Mouse (Mus musculus) testis, adult 2 months (tissue): ENCODE data around the gene Map3k14.

Experiments used
- CTCF ChIP-seq: fragments of 200-500 bp; IDR thresholded peaks from 2 replicates; pipeline ENCODE4 v1.5.1; 2012; ENCODE audit warnings: low read depth, mild to moderate bottlenecking, inconsistent platforms, low read length, moderate library complexity; ENCODE audit not compliant: control insufficient read depth, insufficient read depth, insufficient replicate concordance
- POLR2A ChIP-seq: fragments of 200-500 bp; IDR thresholded peaks from 2 replicates; pipeline ENCODE4 v1.6.1; 2012; ENCODE audit warnings: low read depth, mild to moderate bottlenecking, inconsistent platforms, low read length, moderate library complexity; ENCODE audit not compliant: control insufficient read depth

GRCm38 (mm10) chr11:103267346-103268219, at the start of gene Map3k14:
- TF ChIP-seq CTCF (no peak), POLR2A (peak; percentile 68)
